Mouse (Mus musculus) ES-E14 (cell line): ENCODE data around the gene Klrc1.

Experiments
- CHD2 ChIP-seq: IDR thresholded peaks from 2 replicates; pipeline ENCODE4 v1.6.1; 2014; ENCODE audit warnings: mild to moderate bottlenecking, low read depth, low read length, inconsistent platforms
- HCFC1 ChIP-seq: IDR thresholded peaks from 2 replicates; pipeline ENCODE4 v1.6.1; 2012; ENCODE audit warnings: low read length, inconsistent platforms, borderline replicate concordance; ENCODE audit not compliant: insufficient read depth
- MAFK ChIP-seq: IDR thresholded peaks from 2 replicates; pipeline ENCODE4 v1.6.1; 2014; ENCODE audit warnings: mild to moderate bottlenecking, low read depth, low read length, inconsistent platforms; ENCODE audit not compliant: insufficient read depth
- ZC3H11A ChIP-seq: IDR thresholded peaks from 2 replicates; pipeline ENCODE4 v1.6.1; 2012; ENCODE audit warnings: low read depth, mild to moderate bottlenecking, inconsistent platforms, low read length, borderline replicate concordance
- ZNF384 ChIP-seq: IDR thresholded peaks from 2 replicates; pipeline ENCODE4 v1.6.1; 2012; ENCODE audit warnings: low read depth, low read length, inconsistent platforms

GRCm38 (mm10) chr6:129678873-129679272 is at the start of gene Klrc1:
- TF ChIP-seq HCFC1 (no peak), CHD2 (no peak), MAFK (no peak), ZC3H11A (no peak), ZNF384 (no peak)
